Mouse (Mus musculus): ENCODE measurements around the gene Mybph. TPM values are rescaled to one million over a fixed set of nuclear protein-coding genes. Genes with fewer than 3 reads are reported as not detected.

Gene Mybph
- polyA plus RNA-seq, 1 experiment from 2014 or later = 0.54 TPM

GRCm38 (mm10) chr1:134162510-134163225, 30.6 kb upstream of the Mybph start:
- H3K9me3 ChIP-seq (replicated peaks) = no peaks in the 10 kb centered on the region
- H3K27ac ChIP-seq (ENCODE audit: poor library complexity, severe bottlenecking) = no peak overlapping the region
- 0 out of 2 replicates have a peak, but pooled peaks cover 3% of the 10 kb centered on the region for H3K27me3 ChIP-seq (replicated peaks)
- ATAC-seq (ENCODE audit: insufficient number of reproducible peaks, low FRiP score) = no peak
- H3K36me3 ChIP-seq = no peaks in the 10 kb centered on the region
- WGBS = 85% methylated on average over 6 of the region's 6 CpGs
- peaks cover 4% of the 10 kb centered on the region; the same call in 1 of the 2 replicates for H3K4me1 ChIP-seq (replicated peaks)
- no peak overlapping the region for H3K4me2 ChIP-seq
- H3K4me3 ChIP-seq = no peak overlapping the region
- no peak overlapping the region for H3K9ac ChIP-seq

GRCm38 (mm10) chr1:134163476-134163875, 29.8 kb upstream of the Mybph start:
- Histone ChIP-seq H3K4me3 (no peak overlapping the region), H3K9ac (no peak overlapping the region), H3K4me2 (no peak overlapping the region), H3K9me3 (replicated peaks) (no peaks in the 10 kb centered on the region), H3K27ac (ENCODE audit: poor library complexity, severe bottlenecking) (no peak overlapping the region), H3K27me3 (replicated peaks) (0 out of 2 replicates have a peak, but pooled peaks cover 3% of the 10 kb centered on the region), H3K4me1 (replicated peaks) (peaks cover 12% of the 10 kb centered on the region), H3K36me3 (no peaks in the 10 kb centered on the region)
- 86% methylated on average over 7 of the region's 7 CpGs for WGBS
- no peak for ATAC-seq (ENCODE audit: insufficient number of reproducible peaks, low FRiP score)

GRCm38 (mm10) chr1:134164454-134164853, 28.8 kb upstream of the Mybph start:
- H3K9me3 ChIP-seq (replicated peaks) = no peaks in the 10 kb centered on the region
- no peak overlapping the region for H3K4me2 ChIP-seq
- peaks cover 15% of the 10 kb centered on the region for H3K4me1 ChIP-seq (replicated peaks)
- no peak overlapping the region for H3K4me3 ChIP-seq
- H3K27me3 ChIP-seq (replicated peaks) = 0 out of 2 replicates have a peak, but pooled peaks cover 3% of the 10 kb centered on the region
- 65% methylated on average over 4 of the region's 4 CpGs for WGBS
- no peak overlapping the region for H3K9ac ChIP-seq
- no peak overlapping the region for H3K27ac ChIP-seq (ENCODE audit: poor library complexity, severe bottlenecking)
- H3K36me3 ChIP-seq = no peaks in the 10 kb centered on the region
- no peak for ATAC-seq (ENCODE audit: insufficient number of reproducible peaks, low FRiP score)

- no peak for ATAC-seq (ENCODE audit: insufficient number of reproducible peaks, low FRiP score)
- Histone ChIP-seq H3K4me3 (no peak overlapping the region), H3K9ac (no peak overlapping the region), H3K4me2 (no peak overlapping the region), H3K9me3 (replicated peaks) (no peaks in the 10 kb centered on the region), H3K36me3 (no peaks in the 10 kb centered on the region), H3K27me3 (replicated peaks) (0 out of 2 replicates have a peak, but pooled peaks cover 3% of the 10 kb centered on the region), H3K27ac (ENCODE audit: poor library complexity, severe bottlenecking) (no peak overlapping the region), H3K4me1 (replicated peaks) (peaks cover 15% of the 10 kb centered on the region)
- 95% methylated on average over 3 of the region's 3 CpGs for WGBS
These were observed 26.7 kb upstream of the Mybph start for GRCm38 (mm10) chr1:134166547-134166946.

- ATAC-seq (ENCODE audit: insufficient number of reproducible peaks, low FRiP score) = peak; percentile 69; the same call in 1 of the 2 replicates
- 0 out of 2 replicates have a peak overlapping the region, but pooled peaks have one; percentile 10 for H3K27ac ChIP-seq (ENCODE audit: poor library complexity, severe bottlenecking)
- H3K9ac ChIP-seq = no peak overlapping the region
- H3K27me3 ChIP-seq (replicated peaks) = 0 out of 2 replicates have a peak, but pooled peaks cover 3% of the 10 kb centered on the region
- no peaks in the 10 kb centered on the region for H3K9me3 ChIP-seq (replicated peaks)
- no peak overlapping the region for H3K4me3 ChIP-seq
- H3K4me1 ChIP-seq (replicated peaks) = peaks cover 15% of the 10 kb centered on the region
- no peaks in the 10 kb centered on the region for H3K36me3 ChIP-seq
- 38% methylated on average over 14 of the region's 14 CpGs for WGBS
- H3K4me2 ChIP-seq = no peak overlapping the region; the same call in 1 of the 2 replicates
These were observed 25.6 kb upstream of the Mybph start for GRCm38 (mm10) chr1:134167416-134168305.

- Histone ChIP-seq H3K9me3 (replicated peaks) (no peaks in the 10 kb centered on the region), H3K4me3 (no peak overlapping the region), H3K4me1 (replicated peaks) (peaks cover 15% of the 10 kb centered on the region), H3K27ac (ENCODE audit: poor library complexity, severe bottlenecking) (no peak overlapping the region), H3K27me3 (replicated peaks) (0 out of 2 replicates have a peak, but pooled peaks cover 3% of the 10 kb centered on the region), H3K4me2 (no peak overlapping the region), H3K9ac (no peak overlapping the region), H3K36me3 (no peaks in the 10 kb centered on the region)
- 48% methylated on average over 3 of the region's 3 CpGs for WGBS
- ATAC-seq (ENCODE audit: insufficient number of reproducible peaks, low FRiP score) = no peak
These were observed 24.7 kb upstream of the Mybph start for GRCm38 (mm10) chr1:134168567-134168966.

- H3K36me3 ChIP-seq = no peaks in the 10 kb centered on the region
- WGBS = 85% methylated on average over 8 of the region's 8 CpGs
- H3K4me2 ChIP-seq = no peak overlapping the region
- H3K4me1 ChIP-seq (replicated peaks) = peaks cover 15% of the 10 kb centered on the region
- no peak overlapping the region for H3K27ac ChIP-seq (ENCODE audit: poor library complexity, severe bottlenecking)
- no peaks in the 10 kb centered on the region for H3K9me3 ChIP-seq (replicated peaks)
- no peak overlapping the region for H3K4me3 ChIP-seq
- H3K9ac ChIP-seq = no peak overlapping the region
- no peak for ATAC-seq (ENCODE audit: insufficient number of reproducible peaks, low FRiP score)
- 0 out of 2 replicates have a peak, but pooled peaks cover 3% of the 10 kb centered on the region for H3K27me3 ChIP-seq (replicated peaks)
These were observed 24.1 kb upstream of the Mybph start for GRCm38 (mm10) chr1:134168985-134169697.

GRCm38 (mm10) chr1:134173081-134173480, 20.2 kb upstream of the Mybph start:
- Histone ChIP-seq H3K27ac (ENCODE audit: poor library complexity, severe bottlenecking) (no peak overlapping the region), H3K9ac (no peak overlapping the region), H3K4me1 (replicated peaks) (peaks cover 7% of the 10 kb centered on the region), H3K4me2 (no peak overlapping the region), H3K4me3 (no peak overlapping the region), H3K9me3 (replicated peaks) (no peaks in the 10 kb centered on the region), H3K36me3 (no peaks in the 10 kb centered on the region), H3K27me3 (replicated peaks) (no peaks in the 10 kb centered on the region)
- no peak for ATAC-seq (ENCODE audit: insufficient number of reproducible peaks, low FRiP score)
- WGBS = 67% methylated on average over 7 of the region's 7 CpGs

GRCm38 (mm10) chr1:134177976-134178375, 15.3 kb upstream of the Mybph start:
- H3K4me1 ChIP-seq (replicated peaks) = peaks cover 11% of the 10 kb centered on the region
- H3K27ac ChIP-seq (ENCODE audit: poor library complexity, severe bottlenecking) = no peak overlapping the region
- H3K4me2 ChIP-seq = no peak overlapping the region
- H3K36me3 ChIP-seq = no peaks in the 10 kb centered on the region
- no peak overlapping the region for H3K4me3 ChIP-seq
- no peak overlapping the region for H3K9ac ChIP-seq
- WGBS = 82% methylated on average over 5 of the region's 5 CpGs
- no peak for ATAC-seq (ENCODE audit: insufficient number of reproducible peaks, low FRiP score)
- no peaks in the 10 kb centered on the region for H3K27me3 ChIP-seq (replicated peaks)
- no peaks in the 10 kb centered on the region for H3K9me3 ChIP-seq (replicated peaks)

- no peak for ATAC-seq (ENCODE audit: insufficient number of reproducible peaks, low FRiP score)
- no peaks in the 10 kb centered on the region for H3K36me3 ChIP-seq
- H3K4me3 ChIP-seq = no peak within 1 kb of the TSS
- no peak within 1 kb of the TSS for H3K27ac ChIP-seq (ENCODE audit: poor library complexity, severe bottlenecking)
- no peaks in the 10 kb centered on the region for H3K9me3 ChIP-seq (replicated peaks)
- no peak within 1 kb of the TSS for H3K4me2 ChIP-seq
- peaks cover 8% of the 10 kb centered on the region; the same call in 1 of the 2 replicates for H3K27me3 ChIP-seq (replicated peaks)
- WGBS = 65% methylated on average over 4 of the region's 4 CpGs
- H3K9ac ChIP-seq = no peak within 1 kb of the TSS
- H3K4me1 ChIP-seq (replicated peaks) = peaks cover 11% of the 10 kb centered on the region
These were observed 11.2 kb upstream of the Mybph start, which contains the start of gene Chil1 for GRCm38 (mm10) chr1:134182025-134182424. TSS of gene Chil1 (plus strand) at chr1:134182176.

Measured in heart, embryonic 12.5 days (tissue).